Mouse (Mus musculus): Measurements from ENCODE around the gene Wscd2.

The Wscd2 gene

DNA sequence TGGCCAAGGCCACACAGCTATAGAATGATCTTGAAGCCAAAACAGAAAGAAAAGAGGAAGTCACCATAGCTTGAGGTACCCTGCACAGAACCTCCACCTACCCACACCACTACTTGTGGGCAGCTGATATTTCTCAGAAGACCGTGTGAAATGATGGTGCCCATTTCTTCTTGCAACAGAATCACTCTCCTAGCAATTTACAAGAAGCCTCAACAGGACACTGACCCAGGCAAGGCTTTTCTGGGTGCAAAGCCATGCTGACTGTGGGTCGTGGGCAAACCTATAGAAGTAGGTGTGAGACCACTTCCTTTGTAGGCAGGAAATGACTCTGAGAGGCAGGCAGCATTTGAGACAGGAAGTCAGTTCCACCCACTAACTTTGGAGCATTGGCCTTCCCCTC lies 49.3 kb downstream of the Wscd2 start:
- in situ Hi-C loops (cut with MboI), result no loop called here

DNA sequence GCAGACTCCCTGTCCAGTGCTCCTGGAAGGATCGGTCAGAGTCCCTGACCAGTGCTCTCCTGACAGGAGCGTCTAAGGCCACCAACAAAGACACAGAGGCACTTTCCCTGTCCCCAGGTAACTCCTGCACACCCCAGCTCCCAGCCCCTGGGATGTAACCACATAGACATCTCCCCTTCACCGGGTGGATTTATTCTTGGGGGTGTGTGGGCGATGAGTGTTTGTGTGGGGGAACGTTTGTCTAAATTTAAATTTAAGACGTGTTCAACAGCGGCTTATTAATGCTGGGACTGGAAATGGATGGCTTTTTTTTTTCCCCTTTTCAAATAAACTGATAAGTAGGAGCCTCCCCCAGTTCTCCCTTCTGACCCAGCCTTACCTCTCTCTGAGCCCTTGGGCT lies 49.7 kb downstream of the Wscd2 start:
- in situ Hi-C loops (cut with MboI), result no loop called here

DNA sequence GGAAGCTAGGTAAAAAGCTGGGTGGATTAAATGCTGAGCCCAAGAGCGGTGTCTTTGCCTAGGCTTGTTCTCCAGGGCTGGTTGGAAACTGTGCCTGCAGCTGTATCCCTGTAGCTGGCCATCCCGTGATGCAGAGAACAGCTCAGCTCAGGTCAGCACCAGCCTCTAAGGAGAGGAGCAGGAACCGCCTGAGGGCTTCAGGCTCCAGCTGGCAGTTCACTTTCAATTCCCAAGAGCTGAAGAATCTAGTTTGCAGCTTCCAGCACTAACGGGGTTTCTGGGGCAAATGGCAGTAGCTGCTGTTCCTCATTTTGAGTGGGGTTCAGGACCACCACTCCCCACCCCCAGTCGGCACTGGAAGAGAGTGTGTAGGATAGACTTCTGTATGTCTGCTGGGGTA lies 51.1 kb downstream of the Wscd2 start:
- in situ Hi-C loops (cut with MboI), result no loop called here

DNA sequence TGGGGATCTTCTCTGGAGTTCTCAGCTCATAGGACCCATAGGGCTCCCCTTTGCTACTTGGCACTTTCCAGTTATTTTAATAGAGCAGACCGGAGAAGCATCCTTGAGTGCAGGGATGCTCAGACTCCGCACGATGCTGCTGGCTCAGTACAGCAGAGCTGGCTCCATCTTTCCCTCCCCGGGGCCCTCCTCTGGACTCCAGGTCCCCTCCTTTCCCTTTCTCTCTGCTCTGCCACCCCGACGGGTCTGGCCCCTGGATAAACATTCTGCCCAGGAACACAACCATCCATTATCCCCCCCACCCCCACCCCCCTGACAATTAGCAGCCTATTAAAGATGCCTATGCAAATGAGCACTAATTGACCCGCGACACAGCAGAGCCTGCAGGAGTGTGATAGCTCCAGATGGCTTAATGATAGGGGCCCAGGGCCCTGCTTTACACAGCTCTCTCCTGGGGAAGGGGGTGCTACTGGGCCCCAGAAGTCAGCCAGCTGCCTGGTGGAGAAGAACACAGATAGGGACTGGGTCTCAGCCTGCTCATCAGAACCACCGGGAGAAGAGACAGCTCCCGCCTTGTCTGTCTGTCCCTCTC lies 52.8 kb downstream of the Wscd2 start:
- in situ Hi-C loops (cut with MboI), result no loop called here

DNA sequence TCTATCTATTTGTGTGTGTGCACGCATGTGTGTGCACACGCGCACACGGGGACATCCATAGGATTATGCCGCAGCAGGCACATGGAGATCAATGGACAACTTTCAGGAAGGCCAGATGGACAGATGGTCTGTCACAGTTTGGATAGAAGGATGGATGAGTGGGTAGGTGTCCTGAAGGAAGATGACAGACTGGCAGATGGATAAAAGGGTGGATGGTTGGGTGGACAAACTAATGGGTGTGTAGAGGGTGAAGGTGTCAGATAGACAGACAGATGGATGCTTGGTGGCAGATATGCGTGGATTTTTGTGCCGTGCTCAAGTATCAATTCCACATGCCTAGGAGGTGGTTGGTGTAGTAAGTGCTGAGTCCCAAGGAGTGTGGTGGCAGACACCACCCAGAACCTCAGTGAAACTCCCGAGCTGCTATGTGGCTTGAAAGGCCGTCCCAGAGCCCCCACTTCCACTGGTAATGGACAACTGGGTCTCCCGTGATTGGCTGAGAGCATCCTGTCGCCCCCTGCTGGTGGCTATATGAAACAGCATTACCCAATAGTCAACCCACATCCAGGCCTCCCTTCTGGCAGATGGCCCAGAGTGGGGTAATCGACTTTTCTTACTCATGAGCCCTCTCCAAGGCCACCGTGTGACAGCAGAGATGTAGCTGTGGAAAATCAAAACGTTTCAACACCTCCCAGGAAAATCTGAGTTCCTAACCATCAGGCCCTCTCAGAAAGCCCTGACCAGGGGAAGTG lies 58.0 kb downstream of the Wscd2 start:
- in situ Hi-C loops (cut with MboI), result no loop called here

DNA sequence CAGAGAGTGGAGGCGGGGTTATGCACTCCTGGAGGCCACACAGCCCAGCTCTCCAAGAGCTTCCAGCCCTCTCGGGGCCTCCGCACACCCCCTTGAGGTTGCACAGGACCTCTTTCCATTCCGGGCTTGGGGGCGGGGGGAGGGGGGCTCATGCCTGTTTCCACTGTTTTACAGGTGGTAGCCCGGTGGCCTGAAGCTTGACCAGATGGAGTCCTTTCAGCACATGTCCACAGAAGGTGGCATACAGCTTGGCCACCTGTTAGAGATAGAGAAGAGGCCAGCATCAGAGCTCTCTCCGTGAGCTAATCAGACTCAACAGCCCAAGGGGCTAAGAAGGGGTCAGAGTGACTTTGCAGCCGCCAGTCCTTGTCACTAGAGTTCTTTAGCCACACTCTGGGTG lies 60.1 kb downstream of the Wscd2 start:
- in situ Hi-C loops (cut with MboI), result no loop called here

DNA sequence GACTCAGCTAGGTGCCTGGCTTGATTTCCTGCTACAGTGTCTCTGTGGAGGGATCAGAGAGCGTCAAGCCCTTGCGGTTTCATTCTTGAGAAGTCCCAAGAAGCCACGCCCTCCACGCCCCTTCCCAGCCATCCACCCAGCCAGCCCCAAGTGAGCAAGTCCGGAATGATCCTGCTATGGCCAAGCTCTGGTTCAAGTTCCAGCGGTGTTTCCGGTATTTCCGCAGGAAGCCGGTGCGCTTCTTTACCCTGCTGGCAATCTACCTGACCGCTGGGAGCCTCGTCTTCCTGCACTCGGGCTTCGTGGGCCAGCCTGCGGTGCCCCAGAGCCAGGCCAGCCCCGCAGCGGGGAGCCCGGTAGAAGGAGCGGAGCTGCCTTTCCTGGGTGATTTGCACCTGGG lies 60.6 kb downstream of the Wscd2 start:
- in situ Hi-C loops (cut with MboI), result no loop called here

DNA sequence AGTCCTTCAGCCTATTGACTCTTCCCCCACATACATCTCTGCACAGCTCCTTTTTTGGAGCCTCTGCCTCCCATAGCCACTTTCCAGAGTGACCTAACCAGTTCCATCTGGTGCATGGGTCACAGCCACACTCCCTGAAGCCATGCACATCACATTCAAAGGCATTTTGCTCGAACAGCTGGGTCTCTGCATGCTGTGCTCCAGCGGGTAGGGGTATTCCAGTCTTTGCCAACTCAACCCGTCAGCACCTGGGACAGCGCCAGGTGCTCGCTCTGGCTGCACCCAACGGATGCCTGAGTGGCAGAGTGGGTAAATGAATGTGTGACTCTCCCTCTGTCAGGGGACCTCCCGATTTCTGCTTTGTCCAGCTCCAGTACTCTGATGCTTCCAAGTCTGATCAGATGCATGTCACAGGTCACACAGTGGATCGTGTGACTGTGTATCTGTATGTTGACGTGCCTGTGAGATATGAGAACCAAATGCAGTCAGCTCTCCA lies 63.3 kb downstream of the Wscd2 start:
- in situ Hi-C loops (cut with MboI), result no loop called here

DNA sequence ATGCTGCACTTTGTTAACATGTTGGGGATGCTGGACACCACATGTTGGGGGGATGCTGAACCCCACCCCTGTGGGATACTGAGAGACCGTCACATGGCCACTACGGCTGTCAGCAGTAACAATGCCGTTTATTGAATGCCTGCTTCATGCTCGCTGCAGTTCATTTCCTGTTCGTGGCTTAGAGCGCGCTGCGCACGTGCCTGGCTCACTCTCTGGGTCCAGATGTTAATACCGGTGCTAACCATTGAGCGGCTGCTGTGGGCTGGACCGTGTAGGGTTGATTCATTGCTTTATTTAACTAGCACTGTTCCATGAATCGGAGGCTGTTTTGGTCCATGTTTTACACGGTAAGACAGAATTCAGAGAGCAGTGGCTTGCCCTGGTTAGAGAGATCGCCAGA lies 64.0 kb downstream of the Wscd2 start:
- in situ Hi-C loops (cut with MboI), result no loop called here

DNA sequence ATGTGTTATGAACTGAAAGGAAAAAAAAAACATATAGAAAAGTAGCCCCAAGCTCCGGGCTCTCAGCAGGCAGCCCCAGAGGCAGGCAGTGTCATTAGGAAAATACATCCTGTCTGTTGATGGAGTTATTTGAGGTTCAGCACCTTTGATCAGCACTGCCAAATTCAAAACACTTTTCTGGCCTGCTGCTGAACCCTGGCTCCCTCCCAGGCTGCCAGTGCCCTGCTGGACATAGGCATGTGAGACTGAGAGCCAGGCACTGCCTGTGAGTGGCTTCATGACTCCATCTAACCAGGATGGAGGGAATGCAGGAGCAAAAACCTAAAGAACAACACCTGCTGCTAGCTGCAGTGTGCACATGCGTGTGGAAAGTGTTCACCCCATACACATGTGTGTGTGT lies 64.4 kb downstream of the Wscd2 start:
- in situ Hi-C loops (cut with MboI), result no loop called here

DNA sequence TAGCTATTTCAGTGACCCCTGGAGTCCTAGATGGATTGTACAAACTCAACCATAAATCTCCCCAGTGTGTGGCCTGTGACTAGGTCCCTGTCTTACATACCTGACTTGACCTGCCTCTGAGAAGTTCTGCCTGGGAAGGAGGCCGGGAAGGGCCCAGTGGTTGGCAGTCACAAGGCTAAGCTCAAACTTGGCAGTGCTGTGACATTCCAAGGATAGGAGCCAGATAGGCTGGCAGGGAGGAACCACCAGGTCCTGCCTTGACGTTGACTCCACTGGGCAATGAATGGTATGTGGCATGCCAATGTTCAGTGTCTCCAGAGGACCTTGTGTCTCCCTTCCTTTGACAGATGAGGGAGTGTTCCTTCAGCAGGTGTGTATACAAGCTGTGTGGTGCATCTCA lies 65.6 kb downstream of the Wscd2 start:
- in situ Hi-C loops (cut with MboI), result no loop called here

DNA sequence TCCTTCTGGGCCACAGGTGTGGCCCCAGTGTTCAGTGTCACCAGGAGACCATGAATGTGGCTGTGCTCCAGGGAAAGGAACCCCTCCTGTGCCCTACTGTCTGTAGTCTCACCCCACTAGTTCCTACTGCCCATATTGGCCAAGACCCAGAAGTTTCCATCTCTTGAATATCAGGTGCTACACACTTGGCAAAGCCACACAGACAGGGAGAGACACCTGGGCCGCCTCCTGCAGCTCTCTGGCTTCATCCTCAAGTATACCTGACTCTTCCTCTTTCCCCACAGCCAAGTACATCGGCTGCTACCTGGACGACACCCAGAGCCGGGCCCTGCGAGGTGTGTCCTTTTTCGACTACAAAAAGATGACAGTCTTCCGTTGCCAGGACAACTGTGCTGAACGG lies 67.9 kb downstream of the Wscd2 start:
- in situ Hi-C loops (cut with MboI), result no loop called here

DNA sequence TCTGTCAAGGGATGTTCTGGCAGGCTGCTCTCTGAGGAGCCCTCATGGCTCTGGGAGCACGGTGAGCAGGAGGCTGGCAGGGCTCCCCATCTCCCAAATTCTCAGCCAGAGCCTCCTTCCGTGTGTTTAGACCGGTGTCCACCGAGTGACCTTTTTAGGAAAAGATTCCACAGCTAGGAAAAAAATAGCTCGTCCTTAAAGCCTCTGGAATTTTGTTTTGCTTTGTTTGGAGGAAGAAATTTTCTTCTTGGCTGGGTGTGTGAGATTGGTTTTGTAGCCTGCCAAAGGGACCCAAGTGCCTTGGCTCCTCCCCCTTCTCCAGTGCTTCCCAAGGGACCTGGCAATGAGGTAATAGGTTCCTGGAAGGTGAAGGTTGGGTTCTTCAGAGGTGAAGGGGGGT lies 69.5 kb downstream of the Wscd2 start:
- in situ Hi-C loops (cut with MboI), result no loop called here

DNA sequence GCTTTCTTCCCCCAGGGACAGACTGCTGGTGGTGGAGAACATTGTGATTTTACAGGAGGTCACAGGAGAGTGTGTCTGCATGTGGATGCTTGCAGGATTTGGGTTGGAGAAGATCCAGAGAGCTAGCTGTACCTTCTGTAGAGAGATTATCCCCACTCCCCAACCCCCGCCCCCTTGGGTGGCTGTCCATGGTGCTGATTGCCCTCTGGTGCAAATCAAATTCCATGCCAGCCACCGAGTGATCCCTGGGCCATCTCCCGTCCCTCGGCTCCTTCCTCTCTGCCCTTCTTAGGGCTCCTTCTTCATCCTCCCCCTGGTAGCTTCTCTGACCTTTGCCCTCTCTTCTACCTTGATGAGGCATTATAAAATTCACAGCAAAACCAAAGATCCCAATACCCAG lies 74.3 kb downstream of the Wscd2 start:
- in situ Hi-C loops (cut with MboI), result no loop called here

DNA sequence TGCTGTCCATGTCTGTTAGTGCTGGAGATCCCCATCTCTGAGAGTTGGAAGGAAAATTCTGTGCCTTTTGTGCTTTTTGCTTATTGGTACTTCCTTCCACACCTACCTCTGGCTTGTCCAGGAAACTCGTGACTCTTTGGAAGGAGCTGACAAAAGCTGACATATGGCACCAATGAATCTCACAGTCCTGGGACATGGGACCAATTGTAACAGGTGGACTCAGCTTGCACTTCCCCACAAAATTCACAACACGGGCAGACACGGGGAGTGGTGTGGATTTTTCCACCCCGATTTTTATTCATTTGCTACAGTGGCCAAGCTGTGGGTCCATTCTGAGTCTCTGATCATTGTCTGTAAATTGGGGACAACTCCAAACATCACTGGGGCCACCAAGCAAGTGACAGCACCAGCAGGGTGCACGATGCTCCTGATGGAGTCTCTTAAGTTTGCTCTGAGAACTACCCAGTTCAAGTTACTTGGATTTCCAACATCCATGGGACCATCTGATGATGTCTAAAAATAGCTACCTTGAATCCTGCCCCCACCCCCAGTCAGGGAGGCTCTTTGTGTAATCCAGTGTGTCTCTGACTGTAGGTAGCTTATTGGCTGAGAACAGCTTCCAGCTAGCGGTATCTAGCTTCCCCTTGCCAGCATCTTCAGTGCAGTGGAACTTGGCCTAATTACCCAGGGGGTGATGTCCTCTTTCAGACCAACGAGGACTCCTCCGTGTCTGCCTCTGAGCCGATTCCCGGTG lies 75.1 kb downstream of the Wscd2 start:
- in situ Hi-C loops (cut with MboI), result no loop called here

DNA sequence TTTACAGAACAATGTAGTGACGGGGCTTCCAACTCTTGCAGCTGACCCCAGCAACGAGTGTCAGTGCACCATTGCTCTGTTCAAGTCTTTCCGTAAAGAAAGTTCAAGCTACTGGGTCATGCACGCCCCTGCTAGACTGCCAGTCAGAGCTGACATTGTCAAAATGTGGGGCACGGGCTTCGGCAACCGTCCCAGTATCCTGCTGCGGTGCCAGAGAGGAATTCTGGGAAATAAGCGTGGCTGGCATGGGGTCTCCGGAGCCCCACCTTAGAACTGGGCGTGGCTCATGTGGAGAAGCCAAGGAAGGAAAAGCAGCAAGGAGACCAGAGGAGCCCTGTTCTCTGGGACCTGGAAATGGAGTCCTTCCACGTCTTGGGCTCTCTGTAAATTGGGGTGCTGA lies 75.7 kb downstream of the Wscd2 start:
- in situ Hi-C loops (cut with MboI), result no loop called here

DNA sequence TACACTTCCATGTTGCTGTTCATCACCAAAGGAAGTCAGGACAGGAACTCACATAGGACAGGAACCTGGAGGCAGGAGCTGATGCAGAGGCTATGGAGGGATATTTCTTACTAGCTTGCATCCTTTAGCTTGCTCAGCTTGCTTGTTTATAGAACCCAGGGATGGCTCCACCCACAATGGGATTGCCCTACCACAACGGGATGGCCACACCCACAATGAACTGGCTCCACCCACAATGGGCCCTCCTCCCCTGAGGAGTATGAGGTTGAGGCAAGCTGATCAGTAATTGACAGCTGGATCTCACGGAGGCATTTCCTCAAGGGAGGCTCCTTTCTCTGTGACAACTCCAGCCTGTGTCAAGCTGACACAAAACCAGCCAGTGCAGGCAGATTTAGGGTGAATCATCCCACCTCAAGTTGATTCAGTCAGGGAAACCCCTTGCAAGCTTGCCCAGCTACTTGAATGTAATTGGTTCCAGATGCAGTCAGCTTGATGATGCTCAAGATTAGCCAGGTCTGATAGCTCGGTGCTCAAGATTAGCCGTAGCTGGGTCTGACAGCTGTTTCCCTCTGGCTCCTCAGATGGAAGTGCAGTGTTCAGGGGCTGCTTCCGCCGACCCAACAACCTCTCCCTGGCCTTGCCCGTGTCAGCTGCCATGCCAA lies 80.1 kb downstream of the Wscd2 start:
- in situ Hi-C loops (cut with MboI), result no loop called here

DNA sequence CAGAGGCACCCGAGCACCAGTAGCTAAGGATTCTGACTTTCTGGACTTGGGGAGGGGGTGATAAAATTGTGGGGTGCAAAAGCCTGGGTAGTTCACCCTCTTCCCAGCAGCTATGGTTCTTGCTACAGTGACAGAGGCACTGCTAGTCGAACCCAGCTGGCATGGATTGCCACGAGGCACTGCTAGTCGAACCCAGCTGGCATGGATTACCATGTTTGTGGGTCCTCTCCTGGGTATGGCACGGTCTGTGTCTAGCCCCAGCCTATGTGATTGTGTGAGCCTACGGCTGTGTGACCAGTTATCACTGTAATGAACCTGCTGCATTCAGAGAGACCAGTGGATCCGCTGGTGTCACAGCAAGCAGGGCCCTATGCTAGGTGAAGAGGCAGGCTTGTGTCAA lies 87.4 kb downstream of the Wscd2 start:
- in situ Hi-C loops (cut with MboI), result no loop called here

DNA sequence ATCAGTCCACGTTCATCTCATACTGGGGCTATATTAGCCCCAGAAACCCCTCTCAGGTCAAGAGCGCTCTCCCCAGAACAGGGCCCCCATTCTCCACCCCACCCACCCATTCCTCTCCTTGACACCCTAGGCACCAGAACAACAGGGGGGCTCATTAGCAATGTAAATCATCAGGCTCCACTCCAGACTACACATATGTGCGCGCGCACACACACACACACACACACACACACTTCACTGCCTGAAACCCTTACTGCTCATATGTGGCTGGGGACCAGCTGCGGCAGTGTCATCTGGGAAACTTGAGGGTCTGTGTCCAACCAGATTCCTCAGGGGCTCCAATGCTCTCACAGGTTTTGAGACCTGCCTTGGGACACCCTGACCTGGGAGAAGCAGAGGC lies 88.3 kb downstream of the Wscd2 start:
- in situ Hi-C loops (cut with MboI), result no loop called here

DNA sequence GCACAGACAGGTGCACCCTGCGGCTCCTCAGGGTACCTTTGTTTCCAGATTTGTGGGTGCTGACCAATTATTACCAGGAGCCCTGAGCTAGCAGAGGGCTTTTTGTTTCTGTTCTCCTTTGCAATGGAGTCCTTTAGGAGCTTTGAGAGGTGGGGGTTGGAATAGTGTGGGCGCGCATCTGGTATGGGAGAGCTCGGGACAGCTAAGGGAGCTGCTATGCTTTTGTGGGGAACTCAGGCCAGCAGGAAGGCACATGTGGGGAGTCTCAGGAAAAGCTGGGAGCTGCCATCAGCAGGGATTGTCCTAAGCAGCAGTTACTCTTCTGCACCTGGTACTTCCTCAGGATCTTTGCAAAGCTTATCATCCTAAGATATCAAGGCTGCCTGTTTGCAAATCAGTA lies 89.0 kb downstream of the Wscd2 start:
- in situ Hi-C loops (cut with MboI), result no loop called here

DNA sequence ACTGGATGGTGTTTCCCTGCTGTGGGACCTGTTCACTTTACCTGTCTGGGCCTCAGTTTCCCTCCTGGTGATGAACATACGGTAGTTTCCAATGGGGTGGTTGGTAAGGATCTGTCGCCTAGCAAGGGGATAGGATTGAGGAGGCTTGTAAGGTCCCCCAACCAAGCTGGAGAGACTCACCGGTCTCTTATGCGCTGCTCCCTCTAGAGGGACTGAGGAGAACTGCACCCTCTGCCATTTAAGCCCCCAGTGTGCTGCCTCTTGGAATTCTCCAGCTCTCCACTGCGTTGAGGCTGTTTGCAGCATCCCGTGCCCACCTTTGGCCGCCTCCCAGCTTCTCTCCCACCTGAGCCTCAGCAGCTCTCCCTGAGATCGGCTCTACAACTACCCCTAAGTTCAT lies 90.1 kb downstream of the Wscd2 start:
- in situ Hi-C loops (cut with MboI), result no loop called here

DNA sequence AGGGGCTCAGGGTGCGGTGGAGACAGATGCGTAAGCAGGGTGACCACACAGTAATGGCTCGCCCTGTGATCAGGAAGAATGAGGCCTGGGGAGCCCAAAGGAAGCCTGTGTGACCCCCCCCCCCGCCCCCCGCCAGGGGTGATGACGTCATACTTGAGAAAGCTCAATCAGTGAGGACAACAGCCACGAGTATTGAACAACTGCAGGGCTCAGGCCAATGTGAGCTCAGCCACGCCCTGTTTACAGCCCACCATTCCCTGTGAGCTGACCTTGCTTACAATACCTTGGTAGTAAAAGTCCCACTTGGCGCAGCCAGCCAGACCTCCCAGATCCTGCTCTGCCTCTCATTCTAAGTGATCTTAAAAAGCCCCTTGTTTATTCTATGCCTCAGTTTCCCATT lies 90.7 kb downstream of the Wscd2 start:
- in situ Hi-C loops (cut with MboI), result no loop called here
